Mouse (Mus musculus): ENCODE data around the gene Nnat. TPM values are rescaled to one million over a fixed set of nuclear protein-coding genes. Genes with fewer than 3 reads are reported as not detected.
"Not testable (repeated sequence)": the region's sequence is repeated elsewhere in the genome, so short reads cannot be mapped to it uniquely, and the experiment has no call there.

The Nnat gene
- total RNA-seq, 2 experiments from 2014 or later: 0.20 to 0.36 TPM

- peak; percentile 94 for TF ChIP-seq CTCF (IDR thresholded peaks at IDR 0.05)
- intact Hi-C loops (cut with DNase I): loop anchor here (1.0 to 5.0 kb wide), 4 partner anchors 91 to 279 kb away; no protein-coding TSS in a partner anchor
- no peak within 1 kb of the TSS for H3K27ac ChIP-seq
- no peak within 1 kb of the TSS for H3K4me3 ChIP-seq
- DNase-seq: peak; percentile 45
These were observed 11.4 kb downstream of the Nnat start, which contains the start of gene Blcap for GRCm38 (mm10) chr2:157571224-157571832. TSS of gene Blcap (minus strand) at chr2:157571274.

- no peak overlapping the region for H3K4me3 ChIP-seq
- intact Hi-C loops (cut with DNase I): loop anchor here (5.0 kb wide), 1 partner anchor 280 kb away; no protein-coding TSS in a partner anchor
- no peak for DNase-seq
- no peak for TF ChIP-seq CTCF (IDR thresholded peaks at IDR 0.05)
- no peak overlapping the region for H3K27ac ChIP-seq
These were observed 12.9 kb downstream of the Nnat start for GRCm38 (mm10) chr2:157572786-157573185.

GRCm38 (mm10) chr2:157585351-157585750 lies 25.5 kb downstream of the Nnat start:
- H3K4me3 ChIP-seq; DNase-seq; H3K27ac ChIP-seq; intact Hi-C loops (cut with DNase I): not testable (repeated sequence)

- H3K27ac ChIP-seq: no peak overlapping the region
- no peak for DNase-seq
- intact Hi-C loops (cut with DNase I): no loop called here
- TF ChIP-seq CTCF (IDR thresholded peaks at IDR 0.05): no peak
- H3K4me3 ChIP-seq: no peak overlapping the region
These were observed 37.1 kb downstream of the Nnat start for GRCm38 (mm10) chr2:157596876-157597566.

GRCm38 (mm10) chr2:157601435-157601839 lies 41.6 kb downstream of the Nnat start:
- DNase-seq: no peak
- Histone ChIP-seq H3K4me3 (no peak overlapping the region), H3K27ac (no peak overlapping the region)
- no peak for TF ChIP-seq CTCF (IDR thresholded peaks at IDR 0.05)
- intact Hi-C loops (cut with DNase I): no loop called here

- no peak overlapping the region for H3K4me3 ChIP-seq
- H3K27ac ChIP-seq: no peak overlapping the region
- intact Hi-C loops (cut with DNase I): loop anchor here (5.0 kb wide), 1 partner anchor 602 kb away; no protein-coding TSS in a partner anchor
- peak; percentile 99 for TF ChIP-seq CTCF (IDR thresholded peaks at IDR 0.05)
- DNase-seq: peak; percentile 81
These were observed 45.3 kb downstream of the Nnat start for GRCm38 (mm10) chr2:157605025-157605675.

GRCm38 (mm10) chr2:157607542-157608236 lies 47.8 kb downstream of the Nnat start:
- DNase-seq: no peak
- Histone ChIP-seq H3K4me3 (no peak overlapping the region), H3K27ac (no peak overlapping the region)
- intact Hi-C loops (cut with DNase I): loop anchor here (5.0 kb wide), 1 partner anchor 600 kb away; no protein-coding TSS in a partner anchor
- no peak for TF ChIP-seq CTCF (IDR thresholded peaks at IDR 0.05)

GRCm38 (mm10) chr2:157611735-157612134 lies 51.9 kb downstream of the Nnat start:
- no peak for TF ChIP-seq CTCF (IDR thresholded peaks at IDR 0.05)
- no peak overlapping the region for H3K27ac ChIP-seq
- intact Hi-C loops (cut with DNase I): no loop called here
- H3K4me3 ChIP-seq: no peak overlapping the region
- no peak for DNase-seq

Small RNA genes within 50 kb of the gene (microRNA-seq; reads per million reads assigned to microRNA genes)
- not detected for gene Gm23134

Other genes starting within 250 kb of the Nnat start
- not detected for gene Ghrh, start 212.6 kb upstream of the Nnat start, total RNA-seq (2021)
- gene Manbal, start 192.5 kb upstream of the Nnat start, total RNA-seq (2021): 10 to 100 TPM; 13.5 TPM
- gene Src, start 141.6 kb upstream of the Nnat start, total RNA-seq (2021): 1 to 10 TPM; 2.2 to 2.8 TPM
- gene Blcap, start 11.2 kb downstream of the Nnat start, total RNA-seq (2021): 10 to 100 TPM; 29.7 to 36.5 TPM
- gene Ctnnbl1, start 177.3 kb downstream of the Nnat start, total RNA-seq (2021): 1 to 10 TPM; 7.9 to 9.8 TPM